Mouse (Mus musculus) regulatory T cell (primary cell): ENCODE measurements around the gene Hhat.

Source experiments
- in situ Hi-C: fragments of 300-600 bp; cut with MboI, MseI; formaldehyde crosslinking; loops from one replicate; pipeline ENCODE4 v1.15.1; 2025; ENCODE audit warnings: high pct_unique_total_duplicates

Gene Hhat

GRCm38 (mm10) chr1:192745240-192746101 is 25.6 kb downstream of the Hhat start:
- in situ Hi-C loops = no loop called here

- in situ Hi-C loops = no loop called here
Observed at GRCm38 (mm10) chr1:192744880-192745239, 26.2 kb downstream of the Hhat start.

- in situ Hi-C loops = no loop called here
Observed at GRCm38 (mm10) chr1:192742394-192743251, 28.4 kb downstream of the Hhat start.

GRCm38 (mm10) chr1:192741896-192742295 is 29.1 kb downstream of the Hhat start:
- in situ Hi-C loops = no loop called here

- in situ Hi-C loops = no loop called here
Observed at GRCm38 (mm10) chr1:192736524-192736923, 34.5 kb downstream of the Hhat start.

- in situ Hi-C loops = no loop called here
Observed at GRCm38 (mm10) chr1:192736002-192736426, 35.0 kb downstream of the Hhat start.

GRCm38 (mm10) chr1:192730517-192730916 is 40.5 kb downstream of the Hhat start:
- in situ Hi-C loops = no loop called here

- in situ Hi-C loops = no loop called here
Observed at GRCm38 (mm10) chr1:192726996-192727624, 43.9 kb downstream of the Hhat start.

GRCm38 (mm10) chr1:192722147-192722546 is 48.9 kb downstream of the Hhat start:
- in situ Hi-C loops = no loop called here

- in situ Hi-C loops = no loop called here
Observed at GRCm38 (mm10) chr1:192720156-192720555, 50.9 kb downstream of the Hhat start.

- in situ Hi-C loops = no loop called here
Observed at GRCm38 (mm10) chr1:192711779-192712348, 59.2 kb downstream of the Hhat start.

GRCm38 (mm10) chr1:192700339-192701073 is 70.5 kb downstream of the Hhat start:
- in situ Hi-C loops = no loop called here

GRCm38 (mm10) chr1:192699101-192699500 is 71.9 kb downstream of the Hhat start:
- in situ Hi-C loops = no loop called here

GRCm38 (mm10) chr1:192696371-192696863 is 74.6 kb downstream of the Hhat start:
- in situ Hi-C loops = no loop called here

GRCm38 (mm10) chr1:192693644-192694043 is 77.4 kb downstream of the Hhat start:
- in situ Hi-C loops = no loop called here

- in situ Hi-C loops = no loop called here
Observed at GRCm38 (mm10) chr1:192692982-192693381, 78.0 kb downstream of the Hhat start.

- in situ Hi-C loops = no loop called here
Observed at GRCm38 (mm10) chr1:192682219-192682951, 88.6 kb downstream of the Hhat start.

GRCm38 (mm10) chr1:192677236-192677635 is 93.8 kb downstream of the Hhat start:
- in situ Hi-C loops = no loop called here

GRCm38 (mm10) chr1:192663608-192664007 is 107.4 kb downstream of the Hhat start:
- in situ Hi-C loops = no loop called here

GRCm38 (mm10) chr1:192663092-192663491 is 107.9 kb downstream of the Hhat start:
- in situ Hi-C loops = no loop called here
